Mouse (Mus musculus) kidney, adult 2 months (tissue): ENCODE data around the gene Sytl1. TPM values are rescaled to one million over a fixed set of nuclear protein-coding genes. Genes with fewer than 3 reads are reported as not detected.

Source experiments
- DNase-seq: peaks from one replicate; pipeline ENCODE4 v3.0.0; 2021
- H3K27ac ChIP-seq: fragments of 200-500 bp; 2 replicates; pipeline ENCODE4 v1.5.1; 2012; ENCODE audit warnings: low read depth, low read length, control low read depth, inconsistent platforms; ENCODE audit not compliant: insufficient read depth
- H3K27me3 ChIP-seq: fragments of 200-500 bp; replicated peaks from 2 replicates; pipeline ENCODE4 v1.6.1; 2012; ENCODE audit warnings: mild to moderate bottlenecking, moderate library complexity, low read length, inconsistent platforms; ENCODE audit not compliant: control insufficient read depth, insufficient read depth
- H3K36me3 ChIP-seq: fragments of 200-500 bp; 2 replicates; pipeline ENCODE4 v1.6.1; 2012; ENCODE audit warnings: mild to moderate bottlenecking, moderate library complexity, low read length, inconsistent platforms; ENCODE audit not compliant: control insufficient read depth, insufficient read depth
- H3K4me1 ChIP-seq: fragments of 200-500 bp; 2 replicates; pipeline ENCODE4 v1.6.1; 2011; ENCODE audit warnings: low read length; ENCODE audit not compliant: control insufficient read depth, insufficient read depth
- H3K4me3 ChIP-seq: fragments of 200-500 bp; 2 replicates; pipeline ENCODE4 v1.5.1; 2011; ENCODE audit warnings: mild to moderate bottlenecking, low read depth, low read length, control low read depth; ENCODE audit not compliant: insufficient read depth
- CTCF ChIP-seq: fragments of 200-500 bp; conservative IDR thresholded peaks from 2 replicates; pipeline ENCODE4 v1.5.1; 2011; ENCODE audit warnings: low read depth, mild to moderate bottlenecking, control low read depth, low read length, moderate library complexity, mixed read lengths; ENCODE audit not compliant: insufficient read depth, insufficient read length
- POLR2A ChIP-seq: fragments of 200-500 bp; IDR thresholded peaks from one replicate; pipeline ENCODE4 v1.6.1; 2011; ENCODE audit warnings: low read depth, low read length, control low read depth
- WGBS: fragments of 180-500 bp; shearing (Covaris S2); methylation state at CpG from one replicate; pipeline ENCODE4 v1.1.7; 2018; 5-methylcytosine and 5-hydroxymethylcytosine counted together
- polyA plus RNA-seq: library from polyadenylated mRNA; depleted of rRNA; stranded (reverse); fragments of >200 nt; gene quantifications from 2 replicates; pipeline ENCODE4 v1.2.3, GENCODE M21; 2012

The Sytl1 gene
- polyA plus RNA-seq, 1 experiment = 5.9 TPM

- Histone ChIP-seq H3K4me3 (no peak overlapping the region), H3K27me3 (no peaks in the 10 kb centered on the region), H3K36me3 (peaks cover 2% of the 10 kb centered on the region; the same call in 1 of the 2 replicates), H3K27ac (no peak overlapping the region), H3K4me1 (no peaks in the 10 kb centered on the region)
- WGBS = 70% methylated on average over 5 of the region's 5 CpGs
- no peak for TF ChIP-seq CTCF
- no peak for TF ChIP-seq POLR2A
- DNase-seq = no peak
Measured at GRCm38 (mm10) chr4:133299701-133300100, 36.8 kb upstream of the Sytl1 start.

GRCm38 (mm10) chr4:133298516-133299365 is 35.8 kb upstream of the Sytl1 start:
- DNase-seq = no peak
- TF ChIP-seq CTCF (no peak), POLR2A (no peak)
- Histone ChIP-seq H3K4me1 (no peaks in the 10 kb centered on the region), H3K36me3 (peaks cover 2% of the 10 kb centered on the region; the same call in 1 of the 2 replicates), H3K27me3 (no peaks in the 10 kb centered on the region), H3K4me3 (no peak overlapping the region), H3K27ac (no peak overlapping the region)
- WGBS = 71% methylated on average over 12 of the region's 12 CpGs

- no peak overlapping the region for H3K4me3 ChIP-seq
- no peaks in the 10 kb centered on the region for H3K4me1 ChIP-seq
- H3K36me3 ChIP-seq = peaks cover 4% of the 10 kb centered on the region
- DNase-seq = peak; percentile 74
- TF ChIP-seq POLR2A = no peak
- TF ChIP-seq CTCF = peak; percentile 94
- H3K27ac ChIP-seq = no peak overlapping the region
- H3K27me3 ChIP-seq = no peaks in the 10 kb centered on the region
- 5% methylated on average over 5 of the region's 5 CpGs for WGBS
Measured at GRCm38 (mm10) chr4:133297801-133298238, 34.9 kb upstream of the Sytl1 start.

- 71% methylated on average over 10 of the region's 10 CpGs for WGBS
- DNase-seq = no peak
- Histone ChIP-seq H3K4me1 (no peaks in the 10 kb centered on the region), H3K4me3 (no peak overlapping the region), H3K27ac (no peak overlapping the region), H3K27me3 (no peaks in the 10 kb centered on the region), H3K36me3 (peaks cover 4% of the 10 kb centered on the region)
- no peak for TF ChIP-seq CTCF
- no peak for TF ChIP-seq POLR2A
Measured at GRCm38 (mm10) chr4:133297360-133297759, 34.4 kb upstream of the Sytl1 start.

GRCm38 (mm10) chr4:133294084-133294483 is 31.2 kb upstream of the Sytl1 start:
- H3K4me3 ChIP-seq = no peak overlapping the region
- no peak for DNase-seq
- no peak overlapping the region for H3K27ac ChIP-seq
- no peaks in the 10 kb centered on the region for H3K4me1 ChIP-seq
- H3K27me3 ChIP-seq = no peaks in the 10 kb centered on the region
- WGBS = 79% methylated on average over 11 of the region's 11 CpGs
- TF ChIP-seq POLR2A (no peak), CTCF (no peak)
- H3K36me3 ChIP-seq = peaks cover 2% of the 10 kb centered on the region

- no peaks in the 10 kb centered on the region for H3K27me3 ChIP-seq
- TF ChIP-seq POLR2A (no peak), CTCF (no peak)
- no peak for DNase-seq
- 68% methylated on average over 24 of the region's 24 CpGs for WGBS
- H3K4me1 ChIP-seq = no peaks in the 10 kb centered on the region
- H3K36me3 ChIP-seq = peaks cover 2% of the 10 kb centered on the region
- no peak overlapping the region for H3K4me3 ChIP-seq
- no peak overlapping the region for H3K27ac ChIP-seq
Measured at GRCm38 (mm10) chr4:133292901-133293843, 30.3 kb upstream of the Sytl1 start.

GRCm38 (mm10) chr4:133292405-133292804 is 29.5 kb upstream of the Sytl1 start:
- H3K27me3 ChIP-seq = no peaks in the 10 kb centered on the region
- no peak for DNase-seq
- H3K4me3 ChIP-seq = no peak overlapping the region
- H3K27ac ChIP-seq = no peak overlapping the region
- TF ChIP-seq POLR2A = no peak
- no peak for TF ChIP-seq CTCF
- peaks cover 2% of the 10 kb centered on the region for H3K36me3 ChIP-seq
- no peaks in the 10 kb centered on the region for H3K4me1 ChIP-seq
- 92% methylated on average over 4 of the region's 4 CpGs for WGBS
